Mouse (Mus musculus): ENCODE data around the gene Gm47289.

Gm47289 gene

GRCm38 (mm10) chr9:119156278-119157201, 2.4 kb upstream of the Gm47289 start, which contains the start of gene Acaa1b:
Acaa1b (minus strand) TSS chr9:119157093.
- intact Hi-C loops (cut with DNase I) = loop anchor here (5.0 to 10.0 kb wide), 2 partner anchors 196 to 278 kb away; no protein-coding TSS in a partner anchor

GRCm38 (mm10) chr9:119160689-119161088, 1.7 kb downstream of the Gm47289 start:
- intact Hi-C loops (cut with DNase I) = no loop called here

GRCm38 (mm10) chr9:119164743-119165142, 5.8 kb downstream of the Gm47289 start:
- intact Hi-C loops (cut with DNase I) = no loop called here

GRCm38 (mm10) chr9:119165548-119165947, 6.6 kb downstream of the Gm47289 start:
- intact Hi-C loops (cut with DNase I) = no loop called here

GRCm38 (mm10) chr9:119167608-119168007, 8.6 kb downstream of the Gm47289 start:
- intact Hi-C loops (cut with DNase I) = no loop called here

GRCm38 (mm10) chr9:119179292-119179691, 20.3 kb downstream of the Gm47289 start:
- intact Hi-C loops (cut with DNase I) = no loop called here

- intact Hi-C loops (cut with DNase I) = no loop called here
These were observed 22.3 kb downstream of the Gm47289 start for GRCm38 (mm10) chr9:119181241-119181728.

- intact Hi-C loops (cut with DNase I) = no loop called here
These were observed 33.4 kb downstream of the Gm47289 start for GRCm38 (mm10) chr9:119192202-119192990.

GRCm38 (mm10) chr9:119199151-119199861, 40.3 kb downstream of the Gm47289 start:
- intact Hi-C loops (cut with DNase I) = no loop called here

- intact Hi-C loops (cut with DNase I) = no loop called here
These were observed 42.7 kb downstream of the Gm47289 start for GRCm38 (mm10) chr9:119201653-119202052.

- intact Hi-C loops (cut with DNase I) = no loop called here
These were observed 44.7 kb downstream of the Gm47289 start for GRCm38 (mm10) chr9:119203617-119204016.

- intact Hi-C loops (cut with DNase I) = no loop called here
These were observed 46.8 kb downstream of the Gm47289 start for GRCm38 (mm10) chr9:119205756-119206155.

- intact Hi-C loops (cut with DNase I) = no loop called here
These were observed 47.7 kb downstream of the Gm47289 start for GRCm38 (mm10) chr9:119206666-119207065.

- intact Hi-C loops (cut with DNase I) = no loop called here
These were observed 48.2 kb downstream of the Gm47289 start for GRCm38 (mm10) chr9:119207113-119207512.

GRCm38 (mm10) chr9:119208998-119209397, 50.0 kb downstream of the Gm47289 start, which contains the start of gene Slc22a13:
Slc22a13 (minus strand) TSS chr9:119209098.
- intact Hi-C loops (cut with DNase I) = no loop called here

All from adrenal gland (tissue).